Mouse (Mus musculus) cerebellum, adult 9-11 months (tissue): Measurements from ENCODE around the gene Prkn.

Experiments used
- DNase-seq: peaks from one replicate; pipeline ENCODE4 v3.0.0; 2022

Prkn gene

DNA sequence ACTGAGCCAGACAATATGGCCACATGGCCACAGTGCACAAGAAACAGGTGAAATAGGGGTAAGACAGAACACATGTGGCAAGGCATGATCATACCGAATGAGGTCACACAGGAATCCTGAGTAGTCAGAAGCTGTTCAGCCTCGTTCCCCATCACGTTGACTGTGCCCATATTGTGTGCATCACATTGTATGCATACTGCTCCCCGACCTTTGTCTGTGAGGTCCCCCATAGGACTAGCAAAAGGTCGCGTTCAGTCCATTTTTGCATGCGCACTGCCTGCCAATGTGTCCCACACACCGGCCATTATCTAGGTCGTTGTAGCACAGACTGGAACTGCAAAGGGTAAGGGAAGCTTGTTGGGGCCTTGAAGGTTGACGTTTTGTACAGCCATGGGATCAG, 1030.4 kb downstream of the Prkn start:
- no peak for DNase-seq

DNA sequence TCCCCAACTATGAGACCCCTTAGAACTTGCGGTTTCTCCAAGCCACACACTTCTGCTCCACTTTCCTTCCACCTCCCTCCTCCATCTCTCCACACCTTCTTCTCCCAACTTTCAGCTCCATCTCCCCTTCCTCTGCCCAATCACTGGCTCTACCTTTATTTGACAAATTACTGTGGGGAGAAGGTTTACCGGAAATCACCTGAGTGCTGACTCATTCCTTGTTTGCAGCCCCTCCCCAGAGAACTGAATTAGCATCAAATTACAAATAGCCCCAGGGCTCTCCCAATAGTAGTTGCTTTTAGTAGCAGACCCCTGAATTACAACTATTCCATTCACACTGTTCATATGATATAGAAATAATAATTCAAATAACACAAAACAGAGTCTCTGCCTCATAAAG, 1036.1 kb downstream of the Prkn start:
- DNase-seq = no peak

DNA sequence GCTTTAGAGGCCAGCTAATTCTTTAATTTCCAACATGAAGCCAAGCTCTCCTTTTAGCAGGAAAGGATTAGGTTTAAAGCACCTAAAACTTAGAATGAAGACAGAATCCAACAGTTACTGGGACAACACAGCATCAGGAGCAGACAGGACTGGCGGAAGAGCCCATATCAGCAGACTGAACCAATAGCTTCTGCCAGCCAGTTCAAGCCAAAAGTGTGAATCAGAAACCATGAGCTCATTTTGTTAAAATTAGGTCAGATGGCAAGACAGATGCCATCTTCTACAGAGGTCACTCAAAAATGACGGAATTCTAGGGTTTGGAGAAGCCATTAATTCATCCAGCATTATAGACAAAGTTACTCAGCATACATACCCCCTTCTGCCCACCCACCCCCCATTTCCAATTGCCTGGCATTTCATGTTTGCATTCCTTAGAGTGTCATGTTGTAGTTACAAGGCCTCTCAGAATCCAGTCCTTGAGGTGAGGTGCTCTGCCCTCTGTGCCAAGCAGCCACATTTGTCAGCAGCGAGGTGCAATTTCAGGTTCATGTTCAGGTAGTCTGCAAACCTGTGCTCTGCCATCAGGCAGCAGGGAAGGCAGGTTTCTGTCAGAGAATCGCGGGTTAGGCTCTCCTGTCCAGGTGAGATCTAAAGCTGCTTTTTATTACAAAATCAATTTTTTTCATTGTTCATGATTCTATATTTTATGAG, 1041.1 kb downstream of the Prkn start:
- DNase-seq = peak; percentile 70

DNA sequence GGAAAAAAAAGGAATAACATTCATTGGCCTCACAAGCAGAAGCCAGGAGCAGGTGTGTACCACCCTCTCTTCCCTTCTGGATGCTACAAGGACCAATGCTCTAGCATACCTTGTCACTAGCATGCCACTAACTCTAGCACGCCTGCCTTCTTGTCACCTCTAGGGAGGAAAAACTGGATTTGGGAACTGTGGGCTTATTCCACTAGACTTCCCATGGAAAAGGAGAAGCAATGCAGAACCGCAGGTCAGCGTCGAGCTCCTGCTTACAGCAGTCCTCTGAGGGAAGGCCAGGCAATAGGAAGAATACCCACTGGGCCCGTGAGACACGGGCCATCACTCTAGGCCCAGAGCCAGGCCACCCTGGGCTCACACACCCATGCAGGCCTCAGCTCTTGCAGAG, 1045.4 kb downstream of the Prkn start:
- peak; percentile 42 for DNase-seq

DNA sequence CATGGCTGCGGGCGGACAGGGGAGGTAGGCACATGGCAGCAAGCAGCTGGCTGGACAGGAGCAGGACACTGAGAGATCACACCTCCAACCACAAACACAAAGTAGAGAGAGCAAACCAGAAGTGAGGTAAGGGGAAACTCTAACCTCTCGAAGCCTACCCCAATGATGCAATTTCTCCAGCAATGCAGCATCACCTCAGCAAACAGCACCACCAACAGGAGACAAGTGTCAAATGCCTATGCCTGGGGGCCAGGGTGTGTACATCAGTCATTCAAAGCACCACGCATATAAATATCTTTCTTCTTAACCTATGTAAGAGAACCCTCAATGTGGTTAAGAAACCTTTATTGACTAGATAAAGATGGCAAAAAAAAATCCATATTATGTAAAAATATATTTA, 1046.8 kb downstream of the Prkn start:
- peak; percentile 24 for DNase-seq

DNA sequence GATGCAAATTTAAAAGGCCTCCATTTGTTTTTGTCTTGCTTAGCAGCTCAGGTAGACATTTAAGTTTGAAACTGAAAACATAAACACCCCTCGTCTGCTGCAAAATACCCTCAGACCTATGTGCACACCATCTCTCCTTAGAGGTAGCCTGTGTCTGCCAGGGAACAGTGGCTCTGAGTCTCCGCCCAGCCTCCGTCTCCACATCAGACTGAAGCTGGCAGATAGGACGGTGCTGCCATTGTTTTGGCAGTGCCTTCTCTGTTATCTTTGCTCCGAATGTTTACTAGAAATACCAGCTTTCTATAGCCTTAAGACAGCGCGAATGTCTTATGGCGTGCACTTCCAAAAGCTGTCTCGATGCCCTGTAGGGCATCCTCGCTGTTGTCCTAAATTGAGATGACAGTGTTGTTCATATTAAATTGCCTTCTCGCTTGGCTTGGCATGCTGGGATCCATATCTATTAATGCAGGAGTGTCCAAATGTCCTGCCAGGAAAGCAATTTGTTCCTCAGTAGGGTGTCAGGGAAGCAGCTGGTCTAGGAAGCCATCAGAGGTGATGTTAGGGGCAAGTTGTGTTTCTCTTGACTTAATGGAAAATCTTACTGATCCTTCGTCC, 1047.5 kb downstream of the Prkn start:
- peak; percentile 90 for DNase-seq

DNA sequence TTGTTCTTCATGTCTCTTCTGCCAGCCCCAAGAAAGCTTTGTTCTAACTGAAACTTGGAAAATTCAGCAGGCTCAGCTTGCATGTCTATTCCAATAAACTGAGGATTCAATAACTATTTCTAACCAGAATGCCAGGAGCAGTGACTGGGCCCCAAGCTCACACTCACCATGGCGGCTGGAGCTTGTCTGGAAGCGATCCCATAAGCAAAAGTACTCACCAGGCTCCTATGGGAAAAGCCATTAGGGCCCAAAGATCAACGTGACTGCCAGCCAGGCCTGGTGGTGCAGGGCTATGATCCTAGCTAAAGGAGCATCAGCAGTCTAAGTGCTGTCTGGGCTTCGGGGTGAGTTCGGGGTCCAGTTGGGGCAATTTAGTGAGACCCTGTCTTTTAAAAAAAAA, 1048.6 kb downstream of the Prkn start:
- DNase-seq = no peak

DNA sequence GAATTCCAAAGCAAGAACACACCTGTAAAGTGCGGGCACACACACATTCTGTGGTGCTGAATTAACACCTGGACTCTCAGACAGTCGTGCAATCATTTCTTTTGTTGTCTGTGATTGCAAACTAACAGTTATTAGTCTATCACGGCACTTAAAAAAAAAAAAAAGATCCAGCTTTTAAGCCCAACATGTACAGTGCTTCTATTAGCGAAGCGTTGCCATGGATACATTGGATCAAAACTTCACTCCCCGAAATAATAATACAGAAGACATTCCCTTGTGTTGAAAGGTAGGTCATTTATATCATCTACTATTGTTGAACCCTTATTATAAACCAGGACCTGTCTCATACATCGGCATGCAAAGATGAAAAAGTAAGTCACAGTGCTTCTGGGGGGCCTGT, 1060.1 kb downstream of the Prkn start:
- no peak for DNase-seq

DNA sequence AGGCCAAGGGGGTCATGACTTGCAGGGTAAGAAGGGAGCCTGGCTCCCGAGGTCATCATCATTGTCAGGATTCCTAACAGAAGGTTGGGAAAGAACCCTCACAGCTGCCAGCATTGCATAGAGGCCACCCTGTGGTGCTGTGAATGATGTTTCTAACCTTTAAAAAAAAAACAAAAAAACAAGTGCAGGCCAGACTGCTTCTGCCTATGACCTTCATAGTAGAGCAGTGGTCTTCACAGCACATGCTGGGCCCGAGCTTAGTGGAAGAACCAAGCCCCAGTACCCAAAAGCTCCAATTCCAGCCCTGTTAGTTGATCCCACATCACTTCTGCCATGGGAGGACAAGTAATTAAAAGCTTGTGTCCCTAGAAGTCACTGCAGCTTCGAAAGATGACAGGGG, 1061.5 kb downstream of the Prkn start:
- DNase-seq = no peak

DNA sequence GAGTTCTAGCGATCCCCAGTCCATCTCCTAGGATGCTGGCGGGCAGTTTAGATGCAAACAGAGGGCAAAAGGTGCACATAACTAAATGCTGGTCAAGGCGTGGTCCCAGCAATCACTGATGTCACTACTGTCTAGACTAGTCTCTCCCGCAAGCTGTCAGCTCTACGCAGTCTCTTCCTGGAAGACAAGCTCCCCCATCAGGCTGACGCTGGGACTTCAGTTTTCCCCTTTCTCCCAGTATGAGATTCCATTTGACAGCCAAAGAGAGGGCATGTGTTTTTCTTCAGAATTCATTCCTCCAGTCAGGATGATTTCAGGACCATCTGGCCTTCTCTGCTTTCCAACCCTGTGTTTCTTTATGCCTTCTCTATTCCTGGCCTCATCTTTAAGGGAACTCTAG, 1062.8 kb downstream of the Prkn start:
- DNase-seq = peak; percentile 52

DNA sequence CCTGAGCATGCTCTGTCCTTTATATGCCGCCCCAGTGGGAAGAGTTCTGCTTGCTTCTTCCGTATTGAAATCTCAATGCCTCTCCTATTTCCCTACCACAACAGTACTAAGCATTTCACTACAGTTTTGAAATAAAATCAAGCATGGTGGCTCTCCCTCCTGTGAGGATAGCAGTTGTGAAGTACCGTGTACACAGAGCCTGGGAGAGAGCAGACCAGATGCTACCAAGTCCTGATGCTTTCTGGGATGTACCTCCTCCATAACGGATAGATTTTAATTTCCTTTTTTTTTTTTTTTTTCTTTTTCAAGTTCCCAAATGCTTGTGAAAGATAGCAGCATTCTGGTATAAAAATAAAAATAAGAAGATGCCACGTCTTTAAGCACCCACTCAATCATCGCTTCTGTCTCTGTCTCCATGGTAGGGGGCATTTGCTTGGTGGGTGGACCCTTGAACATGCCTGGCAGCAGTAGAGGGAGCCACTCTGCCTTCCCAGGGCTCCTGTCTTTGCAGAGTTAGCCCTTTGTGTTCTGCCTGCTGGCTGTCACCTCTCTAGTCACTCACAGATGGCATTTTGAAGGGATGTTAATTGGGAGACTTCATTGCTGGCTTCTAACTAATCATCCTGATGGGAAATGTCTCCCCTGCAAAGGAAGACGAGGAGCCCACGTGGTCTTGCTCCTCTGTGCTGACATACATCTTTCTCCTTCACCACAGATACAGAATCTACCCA, 1070.6 kb downstream of the Prkn start:
- DNase-seq = no peak

DNA sequence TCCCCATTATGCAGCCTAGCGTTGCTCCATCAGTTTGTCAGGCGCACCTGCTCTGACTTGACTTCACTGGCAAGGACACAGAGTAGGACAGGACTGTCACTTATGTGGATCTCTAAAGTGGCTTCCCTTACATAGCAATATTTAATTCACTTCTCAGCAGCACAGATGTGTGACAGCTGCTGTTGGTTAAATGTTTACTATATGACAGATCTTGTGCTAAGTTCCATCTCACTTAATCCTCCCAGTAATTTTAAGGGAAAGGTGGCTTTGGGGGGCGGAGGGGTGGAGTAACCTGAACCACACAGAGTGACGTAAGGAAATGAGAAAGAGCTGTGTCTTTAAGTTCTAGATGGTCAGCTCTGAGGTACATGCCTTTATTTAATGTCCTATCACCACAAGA, 1072.0 kb downstream of the Prkn start:
- DNase-seq = no peak

DNA sequence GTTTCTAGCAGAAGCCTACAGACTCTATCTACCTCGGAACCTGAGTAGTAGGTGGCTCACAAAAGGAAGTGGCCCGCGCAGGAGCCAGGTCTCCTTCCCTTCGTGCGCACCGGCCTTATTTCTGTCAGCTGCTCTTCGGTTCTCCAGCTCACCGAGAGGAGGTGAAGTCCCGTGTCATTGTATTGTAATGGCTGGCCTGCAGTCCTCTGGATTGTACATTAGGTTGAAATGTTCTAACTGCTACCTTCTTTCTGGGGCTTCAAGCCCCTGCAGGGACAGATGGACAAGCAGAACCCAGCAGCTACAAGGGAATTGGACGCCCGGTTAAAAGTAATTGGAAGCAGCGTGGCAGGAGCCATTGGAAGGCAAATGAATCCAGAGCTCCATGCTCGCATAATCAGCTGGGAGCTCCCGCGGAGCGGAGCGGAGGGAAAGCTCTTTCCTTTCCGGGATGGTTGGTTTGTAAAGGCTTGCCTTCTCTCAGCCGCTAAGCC, 1072.7 kb downstream of the Prkn start:
- DNase-seq = peak; percentile 52

DNA sequence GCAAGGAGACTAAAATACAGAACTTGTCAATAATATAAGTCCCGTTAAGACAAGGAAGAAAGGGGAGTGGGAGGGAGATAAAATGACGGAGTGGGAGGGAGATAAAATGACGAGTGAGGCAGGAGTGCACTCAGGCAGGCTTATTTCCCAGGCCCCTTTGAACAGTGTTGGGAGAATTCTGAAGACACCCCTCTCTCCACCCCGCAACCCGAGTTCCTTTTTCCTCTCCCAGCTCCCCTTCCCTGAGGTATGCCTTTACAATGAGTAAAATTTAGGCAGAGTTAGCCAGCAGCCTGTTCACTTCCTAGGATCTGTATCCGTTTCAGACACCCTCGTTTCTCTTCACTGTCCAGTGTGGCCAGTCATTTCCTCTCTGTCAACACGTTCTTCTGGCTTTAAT, 1073.4 kb downstream of the Prkn start:
- DNase-seq = no peak

DNA sequence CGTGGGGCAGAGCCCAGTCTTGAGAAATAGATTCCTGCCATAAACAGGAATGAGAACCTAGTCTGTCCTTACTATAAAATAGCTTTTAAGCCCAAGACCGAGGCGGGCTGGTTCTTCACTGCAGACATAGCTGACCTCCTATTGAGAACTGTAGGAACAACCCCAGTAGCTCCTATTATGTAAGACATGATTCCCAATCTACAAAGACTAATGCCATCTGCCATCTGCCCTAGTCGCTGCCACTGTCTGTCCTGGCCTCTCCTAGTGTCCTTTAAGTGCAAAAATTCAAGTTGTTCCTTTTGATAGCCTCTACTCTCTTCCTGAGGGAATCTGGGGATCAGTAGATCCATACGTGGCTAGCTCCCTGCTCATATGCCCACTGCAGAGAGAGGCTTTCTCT, 1074.3 kb downstream of the Prkn start:
- peak; percentile 43 for DNase-seq

DNA sequence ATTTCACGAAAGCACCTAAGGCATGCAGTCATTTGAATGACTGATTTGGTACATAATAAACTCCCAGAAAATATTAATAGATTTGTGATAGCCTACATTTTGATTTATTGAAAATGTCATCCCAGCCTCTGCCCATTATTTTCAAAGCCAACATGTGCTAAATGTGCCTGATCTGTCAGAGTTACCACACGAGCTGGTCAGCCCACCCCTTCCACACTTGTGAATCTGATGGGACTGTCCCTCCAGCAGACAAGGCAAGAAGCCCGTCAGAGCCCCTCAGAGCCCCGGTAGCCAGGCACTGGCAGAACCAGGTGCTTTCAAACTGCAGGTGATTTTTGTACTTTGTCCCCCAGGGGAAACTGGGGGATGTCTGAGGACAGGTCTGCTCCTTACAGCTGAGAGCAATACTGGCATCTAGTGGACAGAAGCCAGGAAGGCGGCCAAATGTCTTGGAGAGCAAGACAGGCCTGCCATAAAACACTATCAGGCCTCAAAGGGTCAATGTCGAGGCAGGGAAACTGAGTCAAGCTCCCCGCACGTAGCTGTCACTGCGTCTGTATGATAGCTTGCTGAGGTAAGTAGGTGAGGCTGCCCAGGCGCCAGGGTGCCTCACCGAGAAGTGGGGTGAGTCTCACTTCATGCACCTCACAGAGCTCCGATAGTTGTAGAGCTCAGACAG, 1078.1 kb downstream of the Prkn start:
- peak; percentile 52 for DNase-seq

DNA sequence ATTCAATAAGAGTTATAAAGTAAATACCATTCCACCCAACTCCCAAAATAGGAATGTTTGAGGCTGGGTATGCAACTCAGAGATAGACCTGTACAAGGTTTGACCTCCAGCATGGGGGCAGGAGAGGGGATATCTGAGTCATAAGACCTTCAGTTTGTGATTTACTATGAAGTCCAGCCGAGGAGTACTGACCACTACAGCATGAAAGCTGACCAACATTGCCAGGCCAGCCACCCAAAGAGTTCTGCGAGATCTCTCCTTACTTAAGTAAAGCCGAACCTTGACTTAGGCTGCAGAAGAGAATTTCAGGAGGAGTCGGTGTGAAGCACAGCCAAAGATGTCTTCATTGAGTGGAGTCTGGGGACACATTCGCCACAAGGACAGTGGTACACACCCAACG, 1079.4 kb downstream of the Prkn start:
- DNase-seq = no peak

DNA sequence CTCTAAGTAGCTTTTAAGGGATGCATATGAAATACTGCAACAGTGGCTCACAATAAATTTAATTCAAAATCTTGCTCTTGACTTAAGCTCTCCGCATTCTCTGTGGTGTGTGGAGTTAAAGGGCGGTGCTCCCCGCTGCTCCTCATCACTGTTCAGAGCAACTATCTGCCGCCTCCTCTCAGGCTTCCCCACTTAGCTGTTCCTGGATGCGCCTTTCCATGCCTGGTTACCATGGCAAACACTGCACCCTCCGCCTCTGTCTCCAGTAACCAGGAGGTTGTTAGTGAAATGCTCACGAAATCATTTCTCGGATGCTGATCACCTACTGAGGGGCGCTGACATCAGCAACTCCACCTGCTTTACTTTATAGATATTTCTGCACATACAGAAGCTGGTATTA, 1080.8 kb downstream of the Prkn start:
- DNase-seq = no peak

DNA sequence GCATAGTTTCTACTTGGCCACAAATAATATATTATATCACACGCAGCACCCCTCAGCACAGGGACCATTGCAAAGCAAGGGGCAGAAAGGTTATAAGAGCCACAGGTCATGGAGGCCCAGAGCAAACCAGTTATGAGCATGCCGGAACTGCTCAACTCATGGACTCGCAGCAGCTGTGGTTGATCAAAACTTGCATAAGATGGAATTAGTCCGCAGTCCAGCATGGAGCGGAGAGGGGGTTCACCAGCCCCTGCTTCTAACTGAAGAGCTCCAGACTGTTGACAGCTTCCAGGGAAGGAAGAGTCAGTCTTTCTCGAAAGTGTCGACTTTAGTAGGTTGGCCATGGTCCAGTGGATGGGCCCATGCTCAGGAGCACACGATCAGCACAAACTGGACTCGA, 1083.8 kb downstream of the Prkn start:
- no peak for DNase-seq

DNA sequence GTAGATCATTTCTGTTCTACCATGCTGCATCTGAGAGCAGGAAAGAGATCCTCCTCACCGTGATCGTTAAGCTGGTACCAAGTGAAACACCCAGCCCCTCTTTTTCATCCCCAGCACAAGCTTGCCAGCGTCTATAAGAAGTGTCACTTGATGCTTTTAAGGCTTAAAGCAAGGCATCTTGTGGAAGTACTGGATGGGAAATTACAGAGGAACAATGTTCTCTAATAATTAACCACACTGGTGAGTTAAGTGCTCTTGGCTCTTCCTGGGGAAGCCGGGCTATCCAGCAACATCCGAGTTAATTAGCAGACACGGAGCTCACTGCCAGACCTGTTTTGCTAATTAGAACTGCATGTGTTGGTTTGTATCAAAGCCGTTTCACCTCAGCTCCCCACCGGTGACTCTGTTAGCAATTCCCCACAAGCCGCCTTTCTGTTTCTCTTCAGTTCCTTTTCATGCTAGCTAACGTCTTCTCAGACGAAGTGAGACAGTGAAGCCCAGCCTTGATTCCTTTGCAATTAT, 1086.7 kb downstream of the Prkn start:
- DNase-seq = no peak

DNA sequence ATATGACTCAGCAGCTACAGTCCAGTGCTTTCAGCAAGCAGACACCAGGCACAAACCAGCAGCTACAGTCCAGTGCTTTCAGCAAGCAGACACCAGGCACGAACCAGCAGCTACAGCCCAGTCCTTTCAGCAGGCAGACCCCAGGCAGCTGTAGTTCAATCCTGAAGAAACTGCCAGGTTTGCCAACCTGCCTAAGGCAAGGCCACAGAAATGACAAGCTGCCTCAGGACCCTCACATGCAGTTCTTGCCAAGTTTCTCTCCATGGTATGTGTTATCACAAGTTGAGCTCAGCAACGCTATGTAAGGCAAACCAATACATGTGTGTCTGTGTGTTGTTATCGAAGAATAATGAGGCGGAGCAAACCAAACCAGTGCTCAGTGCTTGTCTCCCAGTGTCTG, 1091.5 kb downstream of the Prkn start:
- no peak for DNase-seq

DNA sequence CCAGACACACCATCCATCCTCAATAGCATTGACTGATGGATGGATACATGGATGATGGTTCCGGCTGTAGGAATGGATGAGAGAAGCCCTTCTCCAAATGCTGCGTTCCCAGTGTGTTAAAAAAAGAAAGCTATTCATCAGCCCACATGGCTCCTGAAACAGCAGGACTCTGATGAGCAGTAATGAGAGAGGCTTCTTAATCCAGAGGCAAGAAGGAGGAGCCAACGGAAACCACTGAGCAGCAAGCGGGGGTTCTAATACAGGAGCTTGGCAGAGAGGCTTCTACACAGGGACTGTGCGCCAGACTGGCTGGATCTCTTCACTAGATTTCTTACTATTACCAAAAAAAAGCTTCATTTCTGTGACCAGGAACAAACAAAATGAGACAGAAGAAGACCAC, 1093.6 kb downstream of the Prkn start:
- DNase-seq = no peak

DNA sequence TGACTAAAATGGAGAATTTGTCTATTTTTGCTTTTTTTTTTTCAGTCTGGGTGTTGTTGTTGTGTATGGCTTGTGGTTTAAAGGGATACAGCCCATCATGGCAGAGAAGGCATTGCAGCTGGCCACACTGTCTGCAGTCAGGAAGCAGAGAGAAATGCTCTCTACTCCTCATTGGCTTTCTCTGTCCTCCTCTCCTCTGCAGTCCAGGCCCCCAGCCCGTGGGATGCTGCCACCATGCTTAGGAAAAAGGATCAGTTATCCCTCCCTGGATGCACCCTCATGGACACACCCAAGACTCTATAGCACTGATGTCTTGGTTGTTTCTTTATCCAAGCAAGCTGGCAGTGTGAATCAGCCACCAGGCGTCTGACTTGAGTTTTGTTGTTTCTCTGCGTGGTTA, 1107.3 kb downstream of the Prkn start:
- no peak for DNase-seq
